Mouse (Mus musculus) neural tube, embryonic 15.5 days (tissue): ENCODE data around the gene Creb3. TPM values are rescaled to one million over a fixed set of nuclear protein-coding genes. Genes with fewer than 3 reads are reported as not detected.
"Not testable (repeated sequence)": the region's sequence is repeated elsewhere in the genome, so short reads cannot be mapped to it uniquely, and the experiment has no call there.

ENCODE experiments used
- ATAC-seq: fragments of 200-750 bp; cut with Nextera tagmentation; 2 replicates; pipeline ENCODE4 v1.8.0; 2017; ENCODE audit warnings: mild to moderate bottlenecking, moderate TSS enrichment, moderate library complexity; ENCODE audit not compliant: low FRiP score
- H3K27ac ChIP-seq: fragments of 300-500 bp; sonication (generic); replicated peaks from 2 replicates; pipeline ENCODE4 v1.5.1; 2015; ENCODE audit warnings: mild to moderate bottlenecking, inconsistent platforms
- H3K27me3 ChIP-seq: fragments of 300-500 bp; sonication (generic); replicated peaks from 2 replicates; pipeline ENCODE4 v1.6.1; 2015; ENCODE audit warnings: inconsistent platforms
- H3K36me3 ChIP-seq: fragments of 300-500 bp; sonication (generic); 2 replicates; pipeline ENCODE4 v1.6.1; 2015; ENCODE audit warnings: inconsistent platforms
- H3K4me1 ChIP-seq: fragments of 300-500 bp; sonication (generic); 2 replicates; pipeline ENCODE4 v1.6.1; 2015; ENCODE audit warnings: inconsistent platforms
- H3K4me2 ChIP-seq: fragments of 300-500 bp; sonication (generic); 2 replicates; pipeline ENCODE4 v1.6.1; 2015; ENCODE audit warnings: inconsistent platforms, mild to moderate bottlenecking, moderate library complexity
- H3K4me3 ChIP-seq: fragments of 300-500 bp; sonication (generic); replicated peaks from 2 replicates; pipeline ENCODE4 v1.5.1; 2015; ENCODE audit warnings: mild to moderate bottlenecking, inconsistent platforms
- H3K9ac ChIP-seq: fragments of 300-500 bp; sonication (generic); replicated peaks from 2 replicates; pipeline ENCODE4 v1.6.1; 2015; ENCODE audit warnings: mild to moderate bottlenecking, inconsistent platforms
- H3K9me3 ChIP-seq: fragments of 300-500 bp; sonication (generic); replicated peaks from 2 replicates; pipeline ENCODE4 v1.6.1; 2016; ENCODE audit warnings: inconsistent platforms
- WGBS: fragments of 180-500 bp; shearing (Covaris S2); methylation state at CpG from one replicate; pipeline ENCODE4 v1.1.7; 2015; ENCODE audit warnings: mixed read lengths; 5-methylcytosine and 5-hydroxymethylcytosine counted together
- polyA plus RNA-seq: library from polyadenylated mRNA; unstranded; fragments of >200 nt; fragmentation: Nextera tagmentation; extraction: Ambion mirVana; gene quantifications from 2 replicates; pipeline ENCODE4 v1.2.1, GENCODE M21; 2015

Creb3 gene
- polyA plus RNA-seq, 1 experiment from 2014 or later = 82.0 TPM

DNA sequence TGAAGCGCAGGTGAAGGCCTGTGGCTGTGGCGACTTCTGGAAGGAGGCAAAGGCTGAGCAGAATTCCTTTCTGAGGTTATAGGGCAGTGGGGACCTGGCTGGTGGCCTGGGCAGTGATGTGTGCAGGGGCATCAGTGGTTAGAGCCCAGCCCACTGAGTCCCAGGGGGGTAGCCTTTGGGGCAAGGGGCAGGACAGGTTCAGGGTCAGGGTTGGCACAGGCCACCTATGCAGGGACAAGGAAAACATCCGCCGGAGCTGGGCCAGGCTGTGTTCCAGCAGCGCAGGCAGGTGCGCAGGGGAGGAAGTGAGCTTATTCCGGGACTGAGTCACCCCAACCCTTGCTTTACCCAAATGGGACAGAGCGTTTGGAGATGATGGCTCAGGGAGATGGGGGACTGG, 24.3 kb downstream of the Creb3 start:
- ATAC-seq = no peak
- Histone ChIP-seq H3K9ac (no peak overlapping the region), H3K4me1 (no peaks in the 10 kb centered on the region), H3K4me2 (no peak overlapping the region), H3K4me3 (no peak overlapping the region), H3K36me3 (peaks cover 30% of the 10 kb centered on the region), H3K27me3 (no peaks in the 10 kb centered on the region), H3K27ac (no peak overlapping the region), H3K9me3 (no peaks in the 10 kb centered on the region)
- 78% methylated on average over 8 of the region's 8 CpGs for WGBS

DNA sequence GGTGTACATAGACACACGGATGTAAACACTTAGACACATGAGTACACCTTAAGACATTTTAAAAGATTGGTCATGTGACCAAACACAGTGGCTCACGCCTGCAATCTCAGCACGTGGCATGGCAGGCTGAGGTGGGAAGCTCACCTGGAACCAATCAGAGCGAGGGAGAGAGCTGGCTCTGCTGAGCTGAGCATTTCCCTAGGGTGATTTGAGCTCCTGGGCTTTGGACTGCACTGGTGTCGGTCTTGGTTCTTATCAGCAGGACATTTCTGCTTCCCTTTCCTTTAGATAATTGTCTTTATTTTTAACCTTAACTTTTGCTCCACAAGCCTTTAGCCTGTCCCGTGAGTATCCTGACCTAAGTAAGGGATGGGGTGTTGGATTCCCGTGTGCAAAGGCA, 25.5 kb downstream of the Creb3 start:
- H3K9ac ChIP-seq = no peak overlapping the region
- no peak overlapping the region for H3K4me2 ChIP-seq
- 66% methylated on average over 7 of the region's 7 CpGs for WGBS
- H3K27ac ChIP-seq = no peak overlapping the region
- H3K4me3 ChIP-seq = no peak overlapping the region
- H3K9me3 ChIP-seq = no peaks in the 10 kb centered on the region
- peaks cover 17% of the 10 kb centered on the region for H3K36me3 ChIP-seq
- H3K27me3 ChIP-seq = no peaks in the 10 kb centered on the region
- no peak for ATAC-seq
- H3K4me1 ChIP-seq = no peaks in the 10 kb centered on the region

GRCm38 (mm10) chr4:43591543-43591942, 29.4 kb downstream of the Creb3 start:
- Histone ChIP-seq H3K4me3 (no peak overlapping the region), H3K4me2 (no peak overlapping the region), H3K9ac (no peak overlapping the region), H3K9me3 (no peaks in the 10 kb centered on the region), H3K4me1 (no peaks in the 10 kb centered on the region), H3K27ac (no peak overlapping the region), H3K27me3 (no peaks in the 10 kb centered on the region), H3K36me3 (no peaks in the 10 kb centered on the region)
- no peak for ATAC-seq
- WGBS = 72% methylated on average over 5 of the region's 5 CpGs

DNA sequence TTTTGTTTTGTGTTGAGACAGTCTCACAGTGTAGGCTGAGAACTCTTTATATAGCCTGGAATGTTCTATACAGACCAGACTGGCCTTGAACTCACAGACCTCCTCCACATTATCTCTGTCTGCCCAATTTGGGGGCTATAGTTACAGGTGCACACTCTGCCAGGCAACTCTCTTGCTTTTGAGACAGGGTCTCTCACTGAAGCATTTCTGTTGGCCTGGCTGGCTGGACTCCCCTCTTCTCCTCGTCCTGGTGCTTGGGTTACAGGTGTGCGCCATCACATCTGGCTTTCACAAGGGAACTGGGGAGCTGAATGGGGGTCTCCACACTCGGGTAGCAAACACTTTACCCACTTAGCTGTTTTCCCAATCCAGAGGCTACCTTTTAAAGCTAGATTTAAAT, 29.8 kb downstream of the Creb3 start:
- Histone ChIP-seq H3K4me2 (no peak overlapping the region), H3K4me1 (no peaks in the 10 kb centered on the region), H3K27ac (no peak overlapping the region), H3K36me3 (no peaks in the 10 kb centered on the region), H3K27me3 (no peaks in the 10 kb centered on the region), H3K9ac (no peak overlapping the region), H3K4me3 (no peak overlapping the region), H3K9me3 (no peaks in the 10 kb centered on the region)
- WGBS = 83% methylated on average over 3 of the region's 3 CpGs
- ATAC-seq = no peak

GRCm38 (mm10) chr4:43593453-43593852, 31.3 kb downstream of the Creb3 start:
- ATAC-seq = no peak
- H3K4me3 ChIP-seq = no peak overlapping the region
- no peak overlapping the region for H3K4me2 ChIP-seq
- no peak overlapping the region for H3K27ac ChIP-seq
- H3K27me3 ChIP-seq = no peaks in the 10 kb centered on the region
- no peaks in the 10 kb centered on the region for H3K36me3 ChIP-seq
- no peaks in the 10 kb centered on the region for H3K4me1 ChIP-seq
- no peaks in the 10 kb centered on the region for H3K9me3 ChIP-seq
- H3K9ac ChIP-seq = no peak overlapping the region
- WGBS = 41% methylated on average over 3 of the region's 3 CpGs

DNA sequence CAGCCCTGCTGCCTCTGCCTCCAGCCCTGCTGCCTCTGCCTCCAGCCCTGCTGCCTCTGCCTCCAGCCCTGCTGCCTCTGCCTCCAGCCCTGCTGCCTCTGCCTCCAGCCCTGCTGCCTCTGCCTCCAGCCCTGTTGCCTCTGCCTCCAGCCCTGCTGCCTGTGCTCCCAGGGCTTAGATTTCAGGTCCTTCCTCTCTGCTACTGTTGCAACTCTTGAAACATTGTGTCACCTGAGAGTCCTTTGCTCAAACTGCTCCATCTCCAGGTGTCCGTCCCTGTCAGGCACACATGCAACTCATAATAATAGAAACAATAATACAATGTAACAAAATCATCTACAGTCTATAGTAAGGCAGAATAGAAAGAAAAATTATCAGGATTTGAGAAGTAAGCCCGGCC, 34.5 kb downstream of the Creb3 start:
- H3K4me2 ChIP-seq, H3K36me3 ChIP-seq, ATAC-seq, H3K4me1 ChIP-seq, H3K27me3 ChIP-seq, H3K27ac ChIP-seq, H3K9ac ChIP-seq, H3K4me3 ChIP-seq, H3K9me3 ChIP-seq: not testable (repeated sequence)
- 86% methylated on average over 2 of the region's 2 CpGs for WGBS

GRCm38 (mm10) chr4:43598200-43598599, 36.1 kb downstream of the Creb3 start:
- no peak for ATAC-seq
- H3K4me2 ChIP-seq = no peak overlapping the region
- 87% methylated on average over 4 of the region's 4 CpGs for WGBS
- H3K36me3 ChIP-seq = no peaks in the 10 kb centered on the region
- no peaks in the 10 kb centered on the region for H3K9me3 ChIP-seq
- H3K4me3 ChIP-seq = no peak overlapping the region
- no peaks in the 10 kb centered on the region for H3K4me1 ChIP-seq
- H3K27me3 ChIP-seq = no peaks in the 10 kb centered on the region
- H3K9ac ChIP-seq = no peak overlapping the region
- H3K27ac ChIP-seq = no peak overlapping the region

GRCm38 (mm10) chr4:43598650-43599380, 36.7 kb downstream of the Creb3 start:
- Histone ChIP-seq H3K9ac (no peak overlapping the region), H3K4me3 (no peak overlapping the region), H3K27me3 (no peaks in the 10 kb centered on the region), H3K9me3 (no peaks in the 10 kb centered on the region), H3K27ac (no peak overlapping the region), H3K4me1 (no peaks in the 10 kb centered on the region), H3K36me3 (no peaks in the 10 kb centered on the region), H3K4me2 (no peak overlapping the region)
- WGBS = 86% methylated on average over 7 of the region's 7 CpGs
- no peak for ATAC-seq

- Histone ChIP-seq H3K4me1 (no peaks in the 10 kb centered on the region), H3K27ac (no peak overlapping the region), H3K36me3 (no peaks in the 10 kb centered on the region), H3K9ac (no peak overlapping the region), H3K4me3 (no peak overlapping the region), H3K9me3 (no peaks in the 10 kb centered on the region), H3K27me3 (no peaks in the 10 kb centered on the region), H3K4me2 (no peak overlapping the region)
- ATAC-seq = no peak
- 87% methylated on average over 9 of the region's 9 CpGs for WGBS
Measured at GRCm38 (mm10) chr4:43600195-43600934, 38.2 kb downstream of the Creb3 start.

- no peaks in the 10 kb centered on the region for H3K36me3 ChIP-seq
- H3K4me1 ChIP-seq = no peaks in the 10 kb centered on the region
- no peak for ATAC-seq
- H3K4me3 ChIP-seq = no peak overlapping the region
- no peak overlapping the region for H3K4me2 ChIP-seq
- no peak overlapping the region for H3K27ac ChIP-seq
- WGBS = 69% methylated on average over 3 of the region's 3 CpGs
- H3K9ac ChIP-seq = no peak overlapping the region
- H3K9me3 ChIP-seq = no peaks in the 10 kb centered on the region
- no peaks in the 10 kb centered on the region for H3K27me3 ChIP-seq
Measured at GRCm38 (mm10) chr4:43604099-43604498, 42.0 kb downstream of the Creb3 start.

DNA sequence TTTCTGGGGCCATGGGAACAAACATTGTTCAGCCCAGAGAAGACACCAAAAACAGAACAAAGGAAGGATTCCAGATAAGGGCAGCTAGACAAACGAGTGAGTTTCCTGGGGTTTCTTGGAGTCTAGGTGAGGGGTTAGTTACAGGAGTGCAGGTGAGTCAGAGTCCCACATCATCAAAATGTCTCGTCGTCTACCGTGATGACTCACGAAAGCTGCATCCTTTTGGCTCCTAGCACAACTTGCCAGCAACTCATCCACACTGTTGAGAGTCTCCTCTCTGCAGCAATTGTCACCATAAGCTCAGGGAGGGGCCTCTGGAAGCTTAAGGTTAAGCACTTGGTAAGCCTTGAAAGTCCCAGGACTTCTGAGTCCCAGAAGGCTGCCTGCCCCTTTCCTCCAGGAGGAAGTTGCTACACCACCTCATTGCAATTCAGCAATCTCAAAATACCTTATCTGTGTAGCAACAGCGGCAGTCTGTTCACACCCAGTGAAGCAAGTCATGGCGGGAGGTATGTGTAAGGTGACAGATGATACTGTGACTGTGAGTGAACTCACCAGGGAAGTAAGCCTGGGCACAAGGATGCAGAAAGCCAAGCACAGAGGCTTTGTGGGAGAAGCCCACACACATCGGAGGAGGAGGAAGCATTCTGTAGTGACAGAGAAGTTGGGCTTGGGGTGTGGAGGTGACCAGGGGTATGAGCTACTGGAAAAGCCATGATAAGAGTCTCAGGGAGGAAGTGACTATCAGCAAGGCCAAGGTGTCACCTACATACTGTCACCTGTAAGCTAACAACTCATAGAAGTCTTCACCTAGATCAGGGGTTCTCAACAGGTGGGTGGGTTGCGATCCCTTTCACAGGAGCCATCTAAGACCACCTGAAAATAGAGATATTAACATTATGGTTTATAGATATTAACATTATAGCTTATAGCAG, 42.9 kb downstream of the Creb3 start:
- Histone ChIP-seq H3K27ac (no peak overlapping the region), H3K4me1 (no peaks in the 10 kb centered on the region), H3K4me2 (no peak overlapping the region), H3K9ac (no peak overlapping the region), H3K36me3 (no peaks in the 10 kb centered on the region), H3K9me3 (no peaks in the 10 kb centered on the region), H3K4me3 (no peak overlapping the region), H3K27me3 (no peaks in the 10 kb centered on the region)
- WGBS = 86% methylated on average over 9 of the region's 9 CpGs
- ATAC-seq = no peak
